Mouse (Mus musculus): Measurements from ENCODE around the gene Pianp.

Pianp gene

GRCm38 (mm10) chr6:125008586-125009128, 12.2 kb downstream of the Pianp start:
- peak; percentile 96 to 97 for DNase-seq

- no peak for DNase-seq
These were observed 12.5 kb downstream of the Pianp start, which contains the start of gene Zfp384 for GRCm38 (mm10) chr6:125009129-125009180. Zfp384 (plus strand) TSS chr6:125009145.

GRCm38 (mm10) chr6:125009181-125010073, 12.9 kb downstream of the Pianp start:
- DNase-seq = peak; percentile 74 to 79

- no peak for DNase-seq
These were observed 21.2 kb downstream of the Pianp start for GRCm38 (mm10) chr6:125017682-125018081.

GRCm38 (mm10) chr6:125030532-125030931, 34.0 kb downstream of the Pianp start:
- peak; percentile 43 to 58 for DNase-seq

- DNase-seq = no peak
These were observed 35.1 kb downstream of the Pianp start for GRCm38 (mm10) chr6:125031604-125032003.

- peak in 1 of 2 experiments; percentile 18 for DNase-seq
These were observed 42.2 kb downstream of the Pianp start for GRCm38 (mm10) chr6:125038666-125039065.

GRCm38 (mm10) chr6:125039131-125039530, 42.6 kb downstream of the Pianp start:
- no peak for DNase-seq

- DNase-seq = peak; percentile 89 to 92
These were observed 43.1 kb downstream of the Pianp start, which contains the start of gene Ing4 for GRCm38 (mm10) chr6:125039533-125040153. Ing4 (plus strand) TSS chr6:125039760.

GRCm38 (mm10) chr6:125040221-125040620, 43.7 kb downstream of the Pianp start:
- DNase-seq = no peak

- DNase-seq = no peak
These were observed 44.6 kb downstream of the Pianp start for GRCm38 (mm10) chr6:125041047-125041446.

- DNase-seq = no peak
These were observed 45.6 kb downstream of the Pianp start for GRCm38 (mm10) chr6:125042081-125042480.

GRCm38 (mm10) chr6:125046691-125047090, 50.2 kb downstream of the Pianp start:
- DNase-seq = peak; percentile 91

- no peak for DNase-seq
These were observed 53.2 kb downstream of the Pianp start, which contains the start of gene Acrbp for GRCm38 (mm10) chr6:125049678-125050077. Acrbp (plus strand) TSS chr6:125049689.

GRCm38 (mm10) chr6:125051237-125051636, 54.7 kb downstream of the Pianp start:
- no peak for DNase-seq
